Mouse (Mus musculus): ENCODE data around the gene Hoxa9. TPM values are rescaled to one million over a fixed set of nuclear protein-coding genes. Genes with fewer than 3 reads are reported as not detected.
A peak's percentile ranks its signal among the peaks of the same experiment; 100 is the strongest.

The Hoxa9 gene
- polyA plus RNA-seq, 1 experiment from 2014 or later: 57.3 TPM

- Histone ChIP-seq H3K9me3 (replicated peaks; ENCODE audit: low read length) (no peaks in the 10 kb centered on the region), H3K9ac (ENCODE audit: low read depth, low read length) (peak overlapping the region; percentile 47; the same call in 1 of the 2 replicates), H3K4me1 (replicated peaks; ENCODE audit: insufficient read depth, low read length) (peaks cover 44% of the 10 kb centered on the region), H3K27me3 (ENCODE audit: insufficient read depth, low read length) (no peaks in the 10 kb centered on the region), H3K27ac (peak overlapping the region; percentile 15; the same call in 1 of the 2 replicates), H3K36me3 (ENCODE audit: insufficient read depth, low read length) (0 out of 2 replicates have a peak, but pooled peaks cover 7% of the 10 kb centered on the region), H3K4me2 (ENCODE audit: low read length) (peak overlapping the region; percentile 89), H3K4me3 (replicated peaks; ENCODE audit: low read depth, low read length) (no peak overlapping the region)
- DNase-seq (ENCODE audit: low spot score) (no peak), ATAC-seq (replicated peaks; ENCODE audit: low FRiP score, low read depth) (no peak)
- WGBS: 36% methylated on average over 4 of the region's 4 CpGs
- no peak for TF ChIP-seq CTCF (IDR thresholded peaks at IDR 0.05; ENCODE audit: low read depth)
Observed at GRCm38 (mm10) chr6:52206882-52207683, 23.8 kb downstream of the Hoxa9 start.

DNA sequence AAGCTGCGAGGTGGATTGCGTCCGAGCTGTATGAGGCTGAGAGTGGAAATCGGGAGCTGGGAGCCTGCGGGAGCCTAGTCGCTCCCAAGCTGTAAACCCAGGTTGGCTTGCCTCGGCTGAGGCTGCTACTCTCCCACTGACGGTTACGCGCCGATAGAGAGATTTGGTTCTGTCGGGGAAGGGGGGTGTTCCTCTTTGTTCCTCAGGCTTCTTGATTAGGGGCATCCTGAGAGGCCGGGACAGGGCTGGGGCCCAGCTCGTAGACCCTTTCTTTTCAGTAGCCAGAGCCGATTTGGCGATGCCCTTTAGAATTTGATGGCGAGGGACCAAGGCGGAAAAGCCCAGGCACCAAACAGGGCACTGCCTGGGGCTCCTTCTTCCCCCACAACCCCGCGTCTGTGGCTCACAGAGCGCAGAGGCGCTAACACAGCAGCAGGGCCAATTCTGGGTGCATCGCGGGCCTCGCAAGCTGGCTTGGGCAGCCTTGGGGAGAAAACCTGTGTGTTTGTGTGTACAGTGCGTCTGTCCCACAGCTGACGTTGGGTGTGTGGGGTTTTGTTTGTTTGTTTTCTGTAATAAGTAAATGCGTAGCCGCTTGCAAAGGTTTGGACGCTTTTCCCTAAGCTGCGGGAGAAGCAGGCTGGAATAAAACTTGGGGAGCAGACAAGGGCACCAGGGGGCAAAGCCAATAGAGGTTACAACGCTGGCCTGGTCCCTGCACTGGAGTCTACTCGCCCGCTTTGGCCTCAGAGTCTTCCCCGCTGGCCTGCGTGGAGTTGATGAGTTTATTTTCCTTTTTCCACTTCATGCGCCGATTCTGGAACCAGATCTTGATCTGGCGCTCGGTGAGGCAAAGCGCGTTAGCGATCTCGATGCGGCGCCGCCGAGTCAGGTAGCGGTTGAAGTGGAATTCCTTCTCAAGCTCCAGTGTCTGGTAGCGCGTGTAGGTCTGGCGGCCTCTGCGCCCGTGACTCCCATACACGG lies 25.0 kb downstream of the Hoxa9 start:
- Histone ChIP-seq H3K4me1 (replicated peaks; ENCODE audit: insufficient read depth, low read length) (peaks cover 42% of the 10 kb centered on the region), H3K9ac (ENCODE audit: low read depth, low read length) (peak overlapping the region; percentile 33), H3K4me3 (replicated peaks; ENCODE audit: low read depth, low read length) (peak overlapping the region; percentile 13; the same call in 1 of the 2 replicates), H3K27ac (peak overlapping the region; percentile 74), H3K36me3 (ENCODE audit: insufficient read depth, low read length) (0 out of 2 replicates have a peak, but pooled peaks cover 7% of the 10 kb centered on the region), H3K27me3 (ENCODE audit: insufficient read depth, low read length) (no peaks in the 10 kb centered on the region), H3K4me2 (ENCODE audit: low read length) (peak overlapping the region; percentile 89), H3K9me3 (replicated peaks; ENCODE audit: low read length) (no peaks in the 10 kb centered on the region)
- no peak for DNase-seq (ENCODE audit: low spot score)
- WGBS: 21% methylated on average over 55 of the region's 55 CpGs
- no peak for ATAC-seq (replicated peaks; ENCODE audit: low FRiP score, low read depth)
- no peak for TF ChIP-seq CTCF (IDR thresholded peaks at IDR 0.05; ENCODE audit: low read depth)

DNA sequence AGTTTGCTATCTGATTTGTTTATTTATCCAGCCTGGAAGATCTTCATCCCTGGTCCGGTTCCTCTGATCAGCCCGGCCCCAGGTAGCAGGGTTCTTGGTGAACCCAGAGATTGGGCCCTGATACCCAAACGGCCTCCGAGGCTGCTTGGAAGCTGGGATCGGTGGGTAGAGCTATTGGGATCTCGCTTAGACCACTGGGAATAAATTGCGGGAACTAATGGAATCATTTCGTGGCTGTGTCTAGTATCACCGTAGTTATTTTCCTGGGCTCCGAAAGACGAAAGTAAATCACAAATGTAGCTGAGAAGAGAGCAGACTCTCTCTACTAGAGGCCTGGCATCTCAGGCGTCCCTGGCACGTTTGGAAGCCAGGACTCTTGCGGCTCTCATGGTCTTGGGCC lies 25.7 kb downstream of the Hoxa9 start:
- H3K27ac ChIP-seq: peak overlapping the region; percentile 74
- TF ChIP-seq CTCF (IDR thresholded peaks at IDR 0.05; ENCODE audit: low read depth): no peak
- H3K4me2 ChIP-seq (ENCODE audit: low read length): peak overlapping the region; percentile 89
- H3K9me3 ChIP-seq (replicated peaks; ENCODE audit: low read length): no peaks in the 10 kb centered on the region
- ATAC-seq (replicated peaks; ENCODE audit: low FRiP score, low read depth) (no peak), DNase-seq (ENCODE audit: low spot score) (no peak)
- H3K9ac ChIP-seq (ENCODE audit: low read depth, low read length): peak overlapping the region; percentile 33
- H3K36me3 ChIP-seq (ENCODE audit: insufficient read depth, low read length): 0 out of 2 replicates have a peak, but pooled peaks cover 7% of the 10 kb centered on the region
- peak overlapping the region; percentile 13; the same call in 1 of the 2 replicates for H3K4me3 ChIP-seq (replicated peaks; ENCODE audit: low read depth, low read length)
- H3K4me1 ChIP-seq (replicated peaks; ENCODE audit: insufficient read depth, low read length): peaks cover 39% of the 10 kb centered on the region
- H3K27me3 ChIP-seq (ENCODE audit: insufficient read depth, low read length): no peaks in the 10 kb centered on the region
- 25% methylated on average over 14 of the region's 14 CpGs for WGBS

DNA sequence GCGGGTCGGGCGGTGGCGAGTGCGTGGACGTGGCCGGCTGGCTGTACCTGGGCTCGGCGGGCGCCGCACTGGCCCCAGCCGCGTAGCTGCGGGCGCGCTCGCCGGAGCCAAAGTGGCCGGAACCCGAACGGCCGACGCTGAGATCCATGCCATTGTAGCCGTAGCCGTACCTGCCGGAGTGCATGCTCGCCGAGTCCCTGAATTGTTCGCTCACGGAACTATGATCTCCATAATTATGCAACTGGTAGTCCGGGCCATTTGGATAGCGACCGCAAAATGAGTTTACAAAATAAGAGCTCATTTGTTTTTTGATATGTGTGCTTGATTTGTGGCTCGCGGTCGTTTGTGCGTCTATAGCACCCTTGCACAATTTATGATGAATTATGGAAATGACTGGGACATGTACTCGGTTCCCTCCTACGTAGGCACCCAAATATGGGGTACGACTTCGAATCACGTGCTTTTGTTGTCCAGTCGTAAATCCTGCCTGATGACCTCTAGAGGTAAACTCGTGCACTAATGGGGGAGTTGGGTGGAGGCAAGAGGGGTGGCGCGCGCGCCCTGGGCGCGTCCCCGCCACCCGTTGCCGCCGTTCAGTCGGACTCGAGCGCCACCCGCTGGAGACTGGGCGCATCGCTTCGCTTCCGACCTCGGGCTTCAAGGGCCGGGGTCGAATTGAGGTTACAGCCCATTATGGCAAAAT lies 26.7 kb downstream of the Hoxa9 start, which contains the start of gene Hoxa5:
Gene Hoxa5 (minus strand): TSS at position 538 of the 703 bp plus-strand sequence.
- Histone ChIP-seq H3K4me1 (replicated peaks; ENCODE audit: insufficient read depth, low read length) (peaks cover 32% of the 10 kb centered on the region), H3K9me3 (replicated peaks; ENCODE audit: low read length) (no peaks in the 10 kb centered on the region), H3K27ac (peak within 1 kb of the TSS; percentile 74), H3K9ac (ENCODE audit: low read depth, low read length) (peak within 1 kb of the TSS; percentile 76), H3K4me2 (ENCODE audit: low read length) (peak within 1 kb of the TSS; percentile 89), H3K27me3 (ENCODE audit: insufficient read depth, low read length) (no peaks in the 10 kb centered on the region), H3K4me3 (replicated peaks; ENCODE audit: low read depth, low read length) (peak within 1 kb of the TSS; percentile 59), H3K36me3 (ENCODE audit: insufficient read depth, low read length) (0 out of 2 replicates have a peak, but pooled peaks cover 7% of the 10 kb centered on the region)
- WGBS: 3% methylated on average over 65 of the region's 65 CpGs
- DNase-seq (ENCODE audit: low spot score) (peak; percentile 98), ATAC-seq (replicated peaks; ENCODE audit: low FRiP score, low read depth) (peak; percentile 74)
- TF ChIP-seq CTCF (IDR thresholded peaks at IDR 0.05; ENCODE audit: low read depth): peak; percentile 89

GRCm38 (mm10) chr6:52203371-52204049 lies 27.4 kb downstream of the Hoxa9 start:
- no peaks in the 10 kb centered on the region for H3K27me3 ChIP-seq (ENCODE audit: insufficient read depth, low read length)
- 0 out of 2 replicates have a peak, but pooled peaks cover 10% of the 10 kb centered on the region for H3K36me3 ChIP-seq (ENCODE audit: insufficient read depth, low read length)
- no peaks in the 10 kb centered on the region for H3K9me3 ChIP-seq (replicated peaks; ENCODE audit: low read length)
- TF ChIP-seq CTCF (IDR thresholded peaks at IDR 0.05; ENCODE audit: low read depth): 0 out of 2 replicates have a peak, but pooled peaks have one; percentile 1
- ATAC-seq (replicated peaks; ENCODE audit: low FRiP score, low read depth) (peak; percentile 6; the same call in 1 of the 2 replicates), DNase-seq (ENCODE audit: low spot score) (no peak)
- H3K27ac ChIP-seq: peak overlapping the region; percentile 74
- WGBS: 6% methylated on average over 44 of the region's 46 CpGs
- peak overlapping the region; percentile 76 for H3K9ac ChIP-seq (ENCODE audit: low read depth, low read length)
- peak overlapping the region; percentile 59 for H3K4me3 ChIP-seq (replicated peaks; ENCODE audit: low read depth, low read length)
- H3K4me1 ChIP-seq (replicated peaks; ENCODE audit: insufficient read depth, low read length): peaks cover 32% of the 10 kb centered on the region
- H3K4me2 ChIP-seq (ENCODE audit: low read length): peak overlapping the region; percentile 89
